Mouse (Mus musculus) liver, postnatal 0 days (tissue): ENCODE measurements around the gene Cdh18. TPM values are rescaled to one million over a fixed set of nuclear protein-coding genes. Genes with fewer than 3 reads are reported as not detected.

Experiments used
- ATAC-seq: fragments of 200-750 bp; cut with Nextera tagmentation; 2 replicates; pipeline ENCODE4 v1.8.0; 2017; ENCODE audit warnings: mild to moderate bottlenecking, moderate library complexity
- DNase-seq: peaks from one replicate; pipeline ENCODE4 v3.0.0-alpha.2; 2016
- H3K27ac ChIP-seq: fragments of 300-500 bp; sonication (generic); 2 replicates; pipeline ENCODE4 v1.5.1; 2014; ENCODE audit warnings: antibody characterized with exemption, moderate library complexity, mild to moderate bottlenecking, low read depth
- H3K27me3 ChIP-seq: fragments of 300-500 bp; sonication (generic); 2 replicates; pipeline ENCODE4 v1.6.1; 2014; ENCODE audit warnings: low read length, control low read depth, mixed read lengths; ENCODE audit not compliant: insufficient read depth
- H3K36me3 ChIP-seq: fragments of 300-500 bp; sonication (generic); replicated peaks from 2 replicates; pipeline ENCODE4 v1.6.1; 2014; ENCODE audit warnings: mild to moderate bottlenecking, control low read depth, low read length, moderate library complexity, mixed read lengths; ENCODE audit not compliant: insufficient read depth
- H3K4me1 ChIP-seq: fragments of 300-500 bp; sonication (generic); 2 replicates; pipeline ENCODE4 v1.6.1; 2014; ENCODE audit warnings: antibody characterized with exemption, mild to moderate bottlenecking, control low read depth; ENCODE audit not compliant: insufficient read depth
- H3K4me2 ChIP-seq: fragments of 300-500 bp; sonication (generic); 2 replicates; pipeline ENCODE4 v1.6.1; 2014; ENCODE audit warnings: low read depth, mild to moderate bottlenecking, low read length, moderate library complexity, mixed read lengths
- H3K4me3 ChIP-seq: fragments of 300-500 bp; sonication (generic); 2 replicates; pipeline ENCODE4 v1.5.1; 2014; ENCODE audit warnings: low read depth, low read length
- H3K9ac ChIP-seq: fragments of 300-500 bp; sonication (generic); replicated peaks from 2 replicates; pipeline ENCODE4 v1.6.1; 2014; ENCODE audit warnings: mild to moderate bottlenecking, moderate library complexity
- H3K9me3 ChIP-seq: fragments of 300-500 bp; sonication (generic); 2 replicates; pipeline ENCODE4 v1.6.1; 2016; ENCODE audit warnings: mild to moderate bottlenecking, control low read depth, low read length, mixed read lengths
- CTCF ChIP-seq: sonication (generic); IDR thresholded peaks from 2 replicates; pipeline ENCODE4 v1.5.1; 2016; ENCODE audit warnings: antibody characterized with exemption, low read depth
- EP300 ChIP-seq: IDR thresholded peaks from 2 replicates; pipeline ENCODE4 v1.6.1; 2016; ENCODE audit warnings: antibody characterized with exemption, low read depth, mild to moderate bottlenecking
- WGBS: fragments of 180-500 bp; shearing (Covaris S2); extraction: QIAGEN DNeasy Blood & Tissue Kit; methylation state at CpG from one replicate; pipeline ENCODE4 v1.1.7; 2014; ENCODE audit not compliant: insufficient replicate concordance; 5-methylcytosine and 5-hydroxymethylcytosine counted together
- polyA plus RNA-seq: library from polyadenylated mRNA; unstranded; fragments of >200 nt; fragmentation: Nextera tagmentation; extraction: Ambion mirVana; gene quantifications from 2 replicates; pipeline ENCODE4 v1.2.1, GENCODE M21; 2015

Gene Cdh18
- polyA plus RNA-seq, 1 experiment from 2014 or later = not detected

GRCm38 (mm10) chr15:23174623-23175022 is 625.8 kb downstream of the Cdh18 start:
- no peak overlapping the region for H3K27ac ChIP-seq
- DNase-seq = no peak
- ATAC-seq = no peak
- H3K4me1 ChIP-seq = no peaks in the 10 kb centered on the region
- no peaks in the 10 kb centered on the region for H3K9me3 ChIP-seq
- no peak for TF ChIP-seq CTCF
- TF ChIP-seq EP300 = no peak
- H3K9ac ChIP-seq = no peak overlapping the region
- WGBS = 65% methylated on average over 5 of the region's 5 CpGs
- no peaks in the 10 kb centered on the region for H3K27me3 ChIP-seq
- H3K4me3 ChIP-seq = no peak overlapping the region
- H3K36me3 ChIP-seq = no peaks in the 10 kb centered on the region
- no peak overlapping the region for H3K4me2 ChIP-seq

GRCm38 (mm10) chr15:23212068-23212467 is 663.2 kb downstream of the Cdh18 start:
- H3K36me3 ChIP-seq = no peaks in the 10 kb centered on the region
- H3K4me1 ChIP-seq = no peaks in the 10 kb centered on the region
- no peak overlapping the region for H3K4me3 ChIP-seq
- TF ChIP-seq EP300 (no peak), CTCF (no peak)
- WGBS = 80% methylated on average over 3 of the region's 3 CpGs
- no peak overlapping the region for H3K4me2 ChIP-seq
- DNase-seq (no peak), ATAC-seq (no peak)
- H3K27ac ChIP-seq = no peak overlapping the region
- no peaks in the 10 kb centered on the region for H3K9me3 ChIP-seq
- H3K9ac ChIP-seq = no peak overlapping the region
- no peaks in the 10 kb centered on the region for H3K27me3 ChIP-seq

- TF ChIP-seq CTCF (no peak), EP300 (no peak)
- Histone ChIP-seq H3K9ac (no peak overlapping the region), H3K27ac (no peak overlapping the region), H3K27me3 (no peaks in the 10 kb centered on the region), H3K36me3 (no peaks in the 10 kb centered on the region), H3K4me2 (no peak overlapping the region), H3K4me1 (no peaks in the 10 kb centered on the region), H3K4me3 (no peak overlapping the region), H3K9me3 (no peaks in the 10 kb centered on the region)
- 61% methylated on average over 2 of the region's 2 CpGs for WGBS
- ATAC-seq = no peak
- no peak for DNase-seq
These were observed 681.8 kb downstream of the Cdh18 start for GRCm38 (mm10) chr15:23230616-23231015.

GRCm38 (mm10) chr15:23257751-23258440 is 709.1 kb downstream of the Cdh18 start:
- ATAC-seq = no peak
- TF ChIP-seq CTCF (no peak), EP300 (no peak)
- Histone ChIP-seq H3K9me3 (no peaks in the 10 kb centered on the region), H3K4me2 (no peak overlapping the region), H3K4me3 (no peak overlapping the region), H3K27me3 (no peaks in the 10 kb centered on the region), H3K4me1 (no peaks in the 10 kb centered on the region), H3K36me3 (no peaks in the 10 kb centered on the region), H3K9ac (no peak overlapping the region), H3K27ac (no peak overlapping the region)
- DNase-seq = no peak
- 53% methylated on average over 5 of the region's 5 CpGs for WGBS

- Histone ChIP-seq H3K9ac (no peak overlapping the region), H3K4me1 (no peaks in the 10 kb centered on the region), H3K9me3 (no peaks in the 10 kb centered on the region), H3K36me3 (no peaks in the 10 kb centered on the region), H3K4me2 (no peak overlapping the region), H3K27me3 (no peaks in the 10 kb centered on the region), H3K27ac (no peak overlapping the region), H3K4me3 (no peak overlapping the region)
- ATAC-seq = no peak
- TF ChIP-seq EP300 (no peak), CTCF (no peak)
- no peak for DNase-seq
- 72% methylated on average over 4 of the region's 4 CpGs for WGBS
These were observed 729.6 kb downstream of the Cdh18 start for GRCm38 (mm10) chr15:23278421-23278820.

- no peak overlapping the region for H3K4me2 ChIP-seq
- H3K4me1 ChIP-seq = no peaks in the 10 kb centered on the region
- H3K9me3 ChIP-seq = no peaks in the 10 kb centered on the region
- ATAC-seq = no peak
- no peak overlapping the region for H3K9ac ChIP-seq
- no peaks in the 10 kb centered on the region for H3K36me3 ChIP-seq
- H3K27me3 ChIP-seq = no peaks in the 10 kb centered on the region
- no peak for TF ChIP-seq CTCF
- TF ChIP-seq EP300 = no peak
- no peak overlapping the region for H3K27ac ChIP-seq
- DNase-seq = no peak
- 64% methylated on average over 1 of the region's 1 CpGs for WGBS
- no peak overlapping the region for H3K4me3 ChIP-seq
These were observed 756.2 kb downstream of the Cdh18 start for GRCm38 (mm10) chr15:23305018-23305417.
